Mouse (Mus musculus) erythroblast, embryonic 14.5 days (primary cell): ENCODE data around the gene E2f3.

Experiments used
- GATA1 ChIP-seq: IDR thresholded peaks from 2 replicates; pipeline ENCODE4 v1.6.1; 2012; ENCODE audit warnings: low read length, inconsistent platforms, mixed read lengths
- TAL1 ChIP-seq: IDR thresholded peaks from 3 replicates; pipeline ENCODE4 v1.6.1; 2012; ENCODE audit warnings: low read length, inconsistent platforms, mixed read lengths

DNA sequence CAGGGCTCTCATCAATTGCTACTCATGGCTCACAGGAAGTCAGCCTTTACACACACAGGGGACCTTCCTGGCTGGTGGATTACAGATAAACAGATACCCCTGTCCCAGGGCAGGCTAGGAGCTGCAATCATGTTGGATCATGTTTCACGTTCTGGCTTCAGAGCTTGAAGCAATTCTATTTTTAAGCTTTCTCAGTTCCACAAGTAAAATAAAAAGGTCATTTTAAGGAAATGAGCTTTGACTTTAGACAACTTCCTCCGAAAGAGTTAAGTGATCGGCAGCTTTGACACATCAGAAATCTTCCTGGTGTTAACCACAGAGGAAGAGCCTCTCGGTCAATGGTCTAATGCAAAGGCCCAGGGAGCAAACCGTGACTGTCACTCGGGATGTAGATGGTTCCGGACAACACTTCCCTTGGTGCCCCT, 6.7 kb downstream of the E2f3 start:
- TF ChIP-seq GATA1 (no peak), TAL1 (no peak)
